Mouse (Mus musculus) embryonic facial prominence, embryonic 13.5 days (tissue): ENCODE measurements around the gene F2rl1. TPM values are rescaled to one million over a fixed set of nuclear protein-coding genes. Genes with fewer than 3 reads are reported as not detected.

Experiments used
- ATAC-seq: fragments of 200-750 bp; cut with Nextera tagmentation; 2 replicates; pipeline ENCODE4 v1.8.0; 2017; ENCODE audit warnings: low read depth; ENCODE audit not compliant: insufficient number of reproducible peaks, insufficient read depth, low FRiP score, low TSS enrichment
- H3K27ac ChIP-seq: fragments of 300-500 bp; sonication (generic); 2 replicates; pipeline ENCODE4 v1.5.1; 2015; ENCODE audit warnings: moderate library complexity, mild to moderate bottlenecking, inconsistent platforms
- H3K27me3 ChIP-seq: fragments of 300-500 bp; sonication (generic); 2 replicates; pipeline ENCODE4 v1.6.1; 2015; ENCODE audit warnings: mild to moderate bottlenecking, inconsistent platforms
- H3K36me3 ChIP-seq: fragments of 300-500 bp; sonication (generic); 2 replicates; pipeline ENCODE4 v1.6.1; 2015; ENCODE audit warnings: mild to moderate bottlenecking, inconsistent platforms
- H3K4me1 ChIP-seq: fragments of 300-500 bp; sonication (generic); 2 replicates; pipeline ENCODE4 v1.6.1; 2015; ENCODE audit warnings: inconsistent platforms
- H3K4me2 ChIP-seq: fragments of 300-500 bp; sonication (generic); 2 replicates; pipeline ENCODE4 v1.6.1; 2015; ENCODE audit warnings: moderate library complexity, mild to moderate bottlenecking, inconsistent platforms
- H3K4me3 ChIP-seq: fragments of 300-500 bp; sonication (generic); 2 replicates; pipeline ENCODE4 v1.5.1; 2015; ENCODE audit warnings: mild to moderate bottlenecking, inconsistent platforms
- H3K9ac ChIP-seq: fragments of 300-500 bp; sonication (generic); 2 replicates; pipeline ENCODE4 v1.6.1; 2015; ENCODE audit warnings: mild to moderate bottlenecking, inconsistent platforms
- H3K9me3 ChIP-seq: fragments of 300-500 bp; sonication (generic); 2 replicates; pipeline ENCODE4 v1.6.1; 2016; ENCODE audit warnings: inconsistent platforms
- WGBS: fragments of 180-500 bp; shearing (Covaris S2); methylation state at CpG from one replicate; pipeline ENCODE4 v1.1.7; 2015; ENCODE audit warnings: mixed read lengths; 5-methylcytosine and 5-hydroxymethylcytosine counted together
- polyA plus RNA-seq: library from polyadenylated mRNA; unstranded; fragments of >200 nt; fragmentation: Nextera tagmentation; extraction: Ambion mirVana; gene quantifications from 2 replicates; pipeline ENCODE4 v1.2.1, GENCODE M21; 2015

Gene F2rl1
- 1.0 and 1.8 TPM in 2 replicates for polyA plus RNA-seq

GRCm38 (mm10) chr13:95524674-95525491 is at the start of gene F2rl1:
TSS of gene F2rl1 (minus strand) at chr13:95525227.
- Histone ChIP-seq H3K27me3 (peaks cover 55% of the 10 kb centered on the region), H3K4me2 (peak within 1 kb of the TSS; percentile 90), H3K4me3 (peak within 1 kb of the TSS; percentile 49), H3K4me1 (peaks cover 19% of the 10 kb centered on the region), H3K36me3 (no peaks in the 10 kb centered on the region), H3K27ac (no peak within 1 kb of the TSS), H3K9ac (peak within 1 kb of the TSS; percentile 67), H3K9me3 (no peaks in the 10 kb centered on the region)
- under 1% methylated on average over 54 of the region's 54 CpGs for WGBS
- peak; percentile 77 for ATAC-seq

GRCm38 (mm10) chr13:95570877-95571276 is 45.9 kb upstream of the F2rl1 start:
- no peak for ATAC-seq
- WGBS, result 95% methylated on average over 4 of the region's 4 CpGs

GRCm38 (mm10) chr13:95569326-95569725 is 44.3 kb upstream of the F2rl1 start:
- ATAC-seq, result no peak
- Histone ChIP-seq H3K9me3 (no peaks in the 10 kb centered on the region), H3K4me2 (no peak overlapping the region), H3K9ac (no peak overlapping the region), H3K36me3 (no peaks in the 10 kb centered on the region), H3K27me3 (no peaks in the 10 kb centered on the region), H3K27ac (no peak overlapping the region), H3K4me3 (no peak overlapping the region), H3K4me1 (peaks cover 6% of the 10 kb centered on the region; the same call in 1 of the 2 replicates)

More at GRCm38 (mm10) chr13:95570877-95571276, 45.9 kb upstream of the F2rl1 start:
- H3K4me3 ChIP-seq, result no peak overlapping the region
- H3K9me3 ChIP-seq, result no peaks in the 10 kb centered on the region
- no peaks in the 10 kb centered on the region for H3K4me1 ChIP-seq
- no peaks in the 10 kb centered on the region for H3K27me3 ChIP-seq
- H3K9ac ChIP-seq, result no peak overlapping the region
- no peak overlapping the region for H3K27ac ChIP-seq
- no peaks in the 10 kb centered on the region for H3K36me3 ChIP-seq
- no peak overlapping the region for H3K4me2 ChIP-seq

GRCm38 (mm10) chr13:95568336-95568735 is 43.3 kb upstream of the F2rl1 start:
- Histone ChIP-seq H3K4me2 (no peak overlapping the region), H3K9ac (no peak overlapping the region), H3K36me3 (no peaks in the 10 kb centered on the region), H3K4me1 (peaks cover 6% of the 10 kb centered on the region; the same call in 1 of the 2 replicates), H3K9me3 (no peaks in the 10 kb centered on the region), H3K27ac (no peak overlapping the region), H3K4me3 (no peak overlapping the region), H3K27me3 (no peaks in the 10 kb centered on the region)
- 96% methylated on average over 3 of the region's 3 CpGs for WGBS
- no peak for ATAC-seq

- WGBS, result 94% methylated on average over 15 of the region's 15 CpGs
- H3K4me2 ChIP-seq, result no peak overlapping the region
Observed at GRCm38 (mm10) chr13:95566841-95567551, 42.0 kb upstream of the F2rl1 start.

GRCm38 (mm10) chr13:95563693-95564092 is 38.7 kb upstream of the F2rl1 start:
- WGBS, result under 1% methylated on average over 3 of the region's 3 CpGs
- H3K4me2 ChIP-seq, result no peak overlapping the region
- H3K9me3 ChIP-seq, result no peaks in the 10 kb centered on the region
- H3K9ac ChIP-seq, result no peak overlapping the region
- no peak overlapping the region for H3K27ac ChIP-seq
- no peaks in the 10 kb centered on the region for H3K27me3 ChIP-seq
- H3K4me1 ChIP-seq, result peaks cover 6% of the 10 kb centered on the region; the same call in 1 of the 2 replicates
- no peaks in the 10 kb centered on the region for H3K36me3 ChIP-seq
- no peak overlapping the region for H3K4me3 ChIP-seq
- no peak for ATAC-seq

More at GRCm38 (mm10) chr13:95566841-95567551, 42.0 kb upstream of the F2rl1 start:
- Histone ChIP-seq H3K27ac (no peak overlapping the region), H3K9ac (no peak overlapping the region), H3K4me1 (peaks cover 6% of the 10 kb centered on the region; the same call in 1 of the 2 replicates), H3K27me3 (no peaks in the 10 kb centered on the region), H3K9me3 (no peaks in the 10 kb centered on the region), H3K36me3 (no peaks in the 10 kb centered on the region), H3K4me3 (no peak overlapping the region)
- no peak for ATAC-seq

- Histone ChIP-seq H3K9ac (no peak overlapping the region), H3K27ac (no peak overlapping the region), H3K4me1 (peaks cover 6% of the 10 kb centered on the region; the same call in 1 of the 2 replicates), H3K4me3 (no peak overlapping the region), H3K36me3 (no peaks in the 10 kb centered on the region), H3K9me3 (no peaks in the 10 kb centered on the region), H3K27me3 (no peaks in the 10 kb centered on the region), H3K4me2 (no peak overlapping the region)
- WGBS, result 45% methylated on average over 10 of the region's 10 CpGs
- no peak for ATAC-seq
Observed at GRCm38 (mm10) chr13:95563066-95563610, 38.1 kb upstream of the F2rl1 start.

GRCm38 (mm10) chr13:95557326-95557725 is 32.3 kb upstream of the F2rl1 start:
- H3K4me3 ChIP-seq, result no peak overlapping the region
- H3K4me2 ChIP-seq, result no peak overlapping the region
- H3K27me3 ChIP-seq, result no peaks in the 10 kb centered on the region
- 0 out of 2 replicates have a peak, but pooled peaks cover 6% of the 10 kb centered on the region for H3K4me1 ChIP-seq
- no peak overlapping the region for H3K27ac ChIP-seq
- WGBS, result 76% methylated on average over 7 of the region's 7 CpGs
- no peaks in the 10 kb centered on the region for H3K9me3 ChIP-seq
- no peaks in the 10 kb centered on the region for H3K36me3 ChIP-seq
- ATAC-seq, result no peak
- no peak overlapping the region for H3K9ac ChIP-seq

- no peaks in the 10 kb centered on the region for H3K36me3 ChIP-seq
- no peak for ATAC-seq
- peaks cover 4% of the 10 kb centered on the region; the same call in 1 of the 2 replicates for H3K27me3 ChIP-seq
- WGBS, result 68% methylated on average over 11 of the region's 11 CpGs
- H3K27ac ChIP-seq, result no peak overlapping the region
- H3K4me1 ChIP-seq, result peaks cover 12% of the 10 kb centered on the region
- H3K9me3 ChIP-seq, result no peaks in the 10 kb centered on the region
- H3K4me3 ChIP-seq, result no peak overlapping the region
- H3K9ac ChIP-seq, result no peak overlapping the region
- H3K4me2 ChIP-seq, result no peak overlapping the region
Observed at GRCm38 (mm10) chr13:95553885-95554492, 29.0 kb upstream of the F2rl1 start.

- no peak overlapping the region for H3K4me2 ChIP-seq
- H3K9ac ChIP-seq, result no peak overlapping the region
- H3K27ac ChIP-seq, result no peak overlapping the region
- H3K9me3 ChIP-seq, result no peaks in the 10 kb centered on the region
- WGBS, result 68% methylated on average over 2 of the region's 2 CpGs
- ATAC-seq, result no peak
- no peaks in the 10 kb centered on the region for H3K36me3 ChIP-seq
- peaks cover 30% of the 10 kb centered on the region for H3K4me1 ChIP-seq
- no peak overlapping the region for H3K4me3 ChIP-seq
- peaks cover 4% of the 10 kb centered on the region; the same call in 1 of the 2 replicates for H3K27me3 ChIP-seq
Observed at GRCm38 (mm10) chr13:95550636-95551370, 25.8 kb upstream of the F2rl1 start.
